Mouse (Mus musculus) brain, embryonic 14.5 days (tissue): Measurements from ENCODE around the gene Mast4.

Experiments used
- CTCF ChIP-seq: fragments of 200-500 bp; IDR thresholded peaks from 2 replicates; pipeline ENCODE4 v1.5.1; 2012; ENCODE audit warnings: inconsistent platforms, mild to moderate bottlenecking, moderate library complexity, borderline replicate concordance; ENCODE audit not compliant: insufficient read depth, insufficient read length; ENCODE audit errors: extremely low read depth
- POLR2A ChIP-seq: fragments of 200-500 bp; IDR thresholded peaks from 2 replicates; pipeline ENCODE4 v1.6.1; 2012; ENCODE audit warnings: mild to moderate bottlenecking, inconsistent platforms, borderline replicate concordance; ENCODE audit not compliant: poor library complexity, insufficient read depth, insufficient read length, severe bottlenecking; ENCODE audit errors: extremely low read depth

DNA sequence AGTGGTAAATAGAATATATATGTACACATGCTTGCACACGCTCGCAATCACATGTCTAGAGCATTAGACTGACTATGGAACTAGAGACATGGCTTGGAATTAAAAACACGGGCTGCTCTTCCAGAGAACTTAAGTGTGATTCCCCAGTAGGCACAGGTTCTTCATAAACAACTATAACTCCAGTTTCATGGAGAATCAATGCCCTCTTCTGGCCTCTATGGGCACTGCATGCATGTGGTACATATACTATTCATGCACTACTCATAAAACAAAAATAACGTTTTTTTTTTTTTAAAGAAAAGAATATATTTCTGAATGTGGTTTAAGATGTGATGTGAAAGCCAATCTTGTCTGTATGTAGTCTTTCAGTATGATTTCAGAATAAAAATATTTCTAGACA is 349.7 kb downstream of the Mast4 start:
- TF ChIP-seq POLR2A (no peak), CTCF (no peak)
